Mouse (Mus musculus) ovary, postnatal 14 days (tissue): ENCODE data around the gene Cacna2d4.

Experiments
- DNase-seq: peaks from one replicate; pipeline ENCODE4 v3.0.0; 2022; ENCODE audit warnings: low spot score

Gene Cacna2d4

GRCm38 (mm10) chr6:119389089-119389488, 152.8 kb downstream of the Cacna2d4 start:
- no peak for DNase-seq

- no peak for DNase-seq
These were observed 154.4 kb downstream of the Cacna2d4 start for GRCm38 (mm10) chr6:119390728-119391127.

GRCm38 (mm10) chr6:119392836-119393235, 156.5 kb downstream of the Cacna2d4 start:
- DNase-seq, result no peak

GRCm38 (mm10) chr6:119395421-119396308, 159.3 kb downstream of the Cacna2d4 start:
- no peak for DNase-seq

GRCm38 (mm10) chr6:119396309-119396634, 159.9 kb downstream of the Cacna2d4 start:
- no peak for DNase-seq

GRCm38 (mm10) chr6:119399371-119399770, 163.0 kb downstream of the Cacna2d4 start:
- DNase-seq, result no peak

- no peak for DNase-seq
These were observed 164.3 kb downstream of the Cacna2d4 start for GRCm38 (mm10) chr6:119400649-119401048.

GRCm38 (mm10) chr6:119401545-119402304, 165.4 kb downstream of the Cacna2d4 start:
- DNase-seq, result no peak
